Mouse (Mus musculus): Measurements from ENCODE around the gene Ptgfrn. TPM values are rescaled to one million over a fixed set of nuclear protein-coding genes. Genes with fewer than 3 reads are reported as not detected.

The Ptgfrn gene
- polyA plus RNA-seq (2015; fragmentation: Nextera tagmentation; extraction: Ambion mirVana), result 3.4 and 3.8 TPM in 2 replicates

- WGBS, result under 1% methylated on average over 66 of the region's 81 CpGs
- peak within 1 kb of the TSS; percentile 95 for H3K4me2 ChIP-seq (replicated peaks)
- peaks cover 61% of the 10 kb centered on the region for H3K4me1 ChIP-seq
- H3K4me3 ChIP-seq, result peak within 1 kb of the TSS; percentile 87
- H3K36me3 ChIP-seq, result no peaks in the 10 kb centered on the region
- no peaks in the 10 kb centered on the region for H3K27me3 ChIP-seq
- H3K9ac ChIP-seq (replicated peaks), result peak within 1 kb of the TSS; percentile 90
- H3K27ac ChIP-seq (replicated peaks), result peak within 1 kb of the TSS; percentile 83
- ATAC-seq (replicated peaks), result peak; percentile 72
- no peaks in the 10 kb centered on the region for H3K9me3 ChIP-seq
Measured at GRCm38 (mm10) chr3:101110043-101110837, at the start of gene Ptgfrn. Gene Ptgfrn, minus strand, starts transcription at chr3:101110278.

- Histone ChIP-seq H3K4me2 (replicated peaks) (no peak overlapping the region), H3K4me1 (peaks cover 26% of the 10 kb centered on the region), H3K9me3 (no peaks in the 10 kb centered on the region), H3K27ac (replicated peaks) (no peak overlapping the region), H3K36me3 (no peaks in the 10 kb centered on the region), H3K27me3 (no peaks in the 10 kb centered on the region), H3K9ac (replicated peaks) (no peak overlapping the region), H3K4me3 (no peak overlapping the region)
- WGBS, result 90% methylated on average over 4 of the region's 4 CpGs
- ATAC-seq (replicated peaks), result no peak
Measured at GRCm38 (mm10) chr3:101159701-101160100, 49.6 kb upstream of the Ptgfrn start.

- no peak overlapping the region for H3K4me2 ChIP-seq (replicated peaks)
- ATAC-seq (replicated peaks), result no peak
- no peak overlapping the region for H3K27ac ChIP-seq (replicated peaks)
- H3K4me1 ChIP-seq, result no peaks in the 10 kb centered on the region
- H3K9ac ChIP-seq (replicated peaks), result no peak overlapping the region
- no peaks in the 10 kb centered on the region for H3K9me3 ChIP-seq
- no peaks in the 10 kb centered on the region for H3K27me3 ChIP-seq
- no peak overlapping the region for H3K4me3 ChIP-seq
- 95% methylated on average over 1 of the region's 1 CpGs for WGBS
- no peaks in the 10 kb centered on the region for H3K36me3 ChIP-seq
Measured at GRCm38 (mm10) chr3:101154067-101154466, 44.0 kb upstream of the Ptgfrn start.

- Histone ChIP-seq H3K9ac (replicated peaks) (no peak overlapping the region), H3K36me3 (no peaks in the 10 kb centered on the region), H3K4me1 (no peaks in the 10 kb centered on the region), H3K4me2 (replicated peaks) (no peak overlapping the region), H3K27me3 (no peaks in the 10 kb centered on the region), H3K9me3 (no peaks in the 10 kb centered on the region), H3K4me3 (no peak overlapping the region), H3K27ac (replicated peaks) (no peak overlapping the region)
- 73% methylated on average over 3 of the region's 3 CpGs for WGBS
- no peak for ATAC-seq (replicated peaks)
Measured at GRCm38 (mm10) chr3:101153341-101153740, 43.3 kb upstream of the Ptgfrn start.

- Histone ChIP-seq H3K9ac (replicated peaks) (no peak overlapping the region), H3K4me2 (replicated peaks) (peak overlapping the region; percentile 41; the same call in 1 of the 2 replicates), H3K36me3 (no peaks in the 10 kb centered on the region), H3K27me3 (no peaks in the 10 kb centered on the region), H3K4me1 (peaks cover 18% of the 10 kb centered on the region), H3K27ac (replicated peaks) (peak overlapping the region; percentile 87), H3K9me3 (no peaks in the 10 kb centered on the region), H3K4me3 (no peak overlapping the region)
- 55% methylated on average over 7 of the region's 7 CpGs for WGBS
- no peak; the same call in 1 of the 2 replicates for ATAC-seq (replicated peaks)
Measured at GRCm38 (mm10) chr3:101146126-101146772, 36.2 kb upstream of the Ptgfrn start.

- H3K4me2 ChIP-seq (replicated peaks), result peak overlapping the region; percentile 41
- H3K36me3 ChIP-seq, result no peaks in the 10 kb centered on the region
- H3K4me1 ChIP-seq, result peaks cover 18% of the 10 kb centered on the region
- H3K27me3 ChIP-seq, result no peaks in the 10 kb centered on the region
- H3K9ac ChIP-seq (replicated peaks), result peak overlapping the region; percentile 41; the same call in 1 of the 2 replicates
- no peaks in the 10 kb centered on the region for H3K9me3 ChIP-seq
- H3K27ac ChIP-seq (replicated peaks), result peak overlapping the region; percentile 87
- 26% methylated on average over 10 of the region's 10 CpGs for WGBS
- peak; percentile 89 for ATAC-seq (replicated peaks)
- peak overlapping the region; percentile 21 for H3K4me3 ChIP-seq
Measured at GRCm38 (mm10) chr3:101145292-101146046, 35.4 kb upstream of the Ptgfrn start.

GRCm38 (mm10) chr3:101144366-101144948 lies 34.4 kb upstream of the Ptgfrn start:
- no peak overlapping the region for H3K4me3 ChIP-seq
- ATAC-seq (replicated peaks), result 0 out of 2 replicates have a peak, but pooled peaks have one; percentile 3

GRCm38 (mm10) chr3:101143465-101143864 lies 33.4 kb upstream of the Ptgfrn start:
- Histone ChIP-seq H3K36me3 (no peaks in the 10 kb centered on the region), H3K9ac (replicated peaks) (no peak overlapping the region), H3K9me3 (no peaks in the 10 kb centered on the region), H3K4me3 (no peak overlapping the region), H3K27ac (replicated peaks) (no peak overlapping the region), H3K27me3 (no peaks in the 10 kb centered on the region), H3K4me1 (peaks cover 18% of the 10 kb centered on the region), H3K4me2 (replicated peaks) (no peak overlapping the region)
- 89% methylated on average over 7 of the region's 7 CpGs for WGBS
- ATAC-seq (replicated peaks), result no peak

More at GRCm38 (mm10) chr3:101144366-101144948, 34.4 kb upstream of the Ptgfrn start:
- Histone ChIP-seq H3K27me3 (no peaks in the 10 kb centered on the region), H3K9ac (replicated peaks) (no peak overlapping the region), H3K27ac (replicated peaks) (peak overlapping the region; percentile 87), H3K4me2 (replicated peaks) (no peak overlapping the region), H3K36me3 (no peaks in the 10 kb centered on the region), H3K4me1 (peaks cover 18% of the 10 kb centered on the region), H3K9me3 (no peaks in the 10 kb centered on the region)
- WGBS, result 74% methylated on average over 6 of the region's 6 CpGs

- no peaks in the 10 kb centered on the region for H3K27me3 ChIP-seq
- H3K27ac ChIP-seq (replicated peaks), result no peak overlapping the region
- no peak overlapping the region for H3K4me2 ChIP-seq (replicated peaks)
- no peak overlapping the region for H3K4me3 ChIP-seq
- H3K36me3 ChIP-seq, result no peaks in the 10 kb centered on the region
- no peaks in the 10 kb centered on the region for H3K9me3 ChIP-seq
- no peak for ATAC-seq (replicated peaks)
- peaks cover 18% of the 10 kb centered on the region for H3K4me1 ChIP-seq
- no peak overlapping the region for H3K9ac ChIP-seq (replicated peaks)
- 82% methylated on average over 8 of the region's 8 CpGs for WGBS
Measured at GRCm38 (mm10) chr3:101141864-101142263, 31.8 kb upstream of the Ptgfrn start.

GRCm38 (mm10) chr3:101139958-101140357 lies 29.9 kb upstream of the Ptgfrn start:
- H3K4me1 ChIP-seq, result peaks cover 1% of the 10 kb centered on the region
- no peak overlapping the region for H3K4me2 ChIP-seq (replicated peaks)
- no peaks in the 10 kb centered on the region for H3K27me3 ChIP-seq
- H3K4me3 ChIP-seq, result no peak overlapping the region
- no peak overlapping the region for H3K9ac ChIP-seq (replicated peaks)
- no peaks in the 10 kb centered on the region for H3K36me3 ChIP-seq
- no peak for ATAC-seq (replicated peaks)
- no peaks in the 10 kb centered on the region for H3K9me3 ChIP-seq
- H3K27ac ChIP-seq (replicated peaks), result no peak overlapping the region
- WGBS, result 91% methylated on average over 7 of the region's 7 CpGs

- WGBS, result 63% methylated on average over 11 of the region's 11 CpGs
- no peak for ATAC-seq (replicated peaks)
- no peaks in the 10 kb centered on the region for H3K27me3 ChIP-seq
Measured at GRCm38 (mm10) chr3:101136483-101136882, 26.4 kb upstream of the Ptgfrn start.

More at GRCm38 (mm10) chr3:101136483-101136882, 26.4 kb upstream of the Ptgfrn start:
- no peak overlapping the region for H3K4me2 ChIP-seq (replicated peaks)
- no peak overlapping the region for H3K9ac ChIP-seq (replicated peaks)
- no peak overlapping the region for H3K4me3 ChIP-seq
- H3K36me3 ChIP-seq, result no peaks in the 10 kb centered on the region
- H3K27ac ChIP-seq (replicated peaks), result no peak overlapping the region
- no peaks in the 10 kb centered on the region for H3K4me1 ChIP-seq
- no peaks in the 10 kb centered on the region for H3K9me3 ChIP-seq
